Mouse (Mus musculus): ENCODE data around the gene Slx4ip. TPM values are rescaled to one million over a fixed set of nuclear protein-coding genes. Genes with fewer than 3 reads are reported as not detected.

Gene Slx4ip
- total RNA-seq (2023): 1 to 10 TPM; 5.1 to 7.6 TPM

GRCm38 (mm10) chr2:136891068-136891950 is at the start of gene Slx4ip, which contains the start of the genes AL731706.1 and Mkks:
Gene Slx4ip (plus strand): TSS chr2:136891218.
Gene AL731706.1 (minus strand): TSS chr2:136891389.
Gene Mkks (minus strand): TSS chr2:136891389.

DNA sequence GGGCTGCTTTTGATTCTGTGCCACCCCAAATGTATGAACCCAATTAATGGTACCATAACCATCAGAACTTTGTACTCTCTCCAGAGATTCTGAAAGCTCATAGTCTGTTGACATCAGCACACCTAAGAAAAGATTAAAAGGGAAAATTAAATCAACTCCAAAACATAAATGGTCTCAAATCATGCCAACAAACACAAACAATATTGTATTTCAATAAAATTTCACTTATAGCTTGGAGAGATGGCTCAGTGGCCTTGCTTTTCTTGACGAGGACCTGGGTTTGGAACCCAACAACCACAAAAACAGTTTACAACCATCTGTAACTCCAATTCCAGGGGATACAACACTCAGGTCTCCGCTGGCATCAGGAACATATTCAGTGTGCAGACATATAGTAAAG is 5.4 kb upstream of the Slx4ip start, which contains the start of gene AL731706.2:
TSS of gene AL731706.2 (minus strand) at position 101 of the 400 bp plus-strand sequence.

GRCm38 (mm10) chr2:137116025-137116674 is 225.1 kb downstream of the Slx4ip start, which contains the start of gene Jag1:
Gene Jag1 (minus strand): TSS chr2:137116644.

Other genes starting within 250 kb of the Slx4ip start
- gene Snap25, start 177.8 kb upstream of the Slx4ip start, total RNA-seq (2023): not detected
- gene AL731706.2, start 5.5 kb upstream of the Slx4ip start, total RNA-seq (2023): 10 to 100 TPM in 1 of 2 experiments, not detected in 1; 12.3 TPM
- gene AL731706.1, start 171 bp downstream of the Slx4ip start, total RNA-seq (2023): 1 to 10 TPM; 4.4 to 8.4 TPM
- gene Mkks, start 171 bp downstream of the Slx4ip start, total RNA-seq (2023): 1 to 10 TPM; 3.2 to 8.2 TPM
- gene Jag1, start 225.4 kb downstream of the Slx4ip start, total RNA-seq (2023): 10 to 100 TPM; 13.4 to 14.9 TPM

Data from monocyte, adult 59 days (primary cell).